Mouse (Mus musculus): Measurements from ENCODE around the gene Hbs1l.
A peak's percentile ranks its signal among the peaks of the same experiment; 100 is the strongest.

Gene Hbs1l

DNA sequence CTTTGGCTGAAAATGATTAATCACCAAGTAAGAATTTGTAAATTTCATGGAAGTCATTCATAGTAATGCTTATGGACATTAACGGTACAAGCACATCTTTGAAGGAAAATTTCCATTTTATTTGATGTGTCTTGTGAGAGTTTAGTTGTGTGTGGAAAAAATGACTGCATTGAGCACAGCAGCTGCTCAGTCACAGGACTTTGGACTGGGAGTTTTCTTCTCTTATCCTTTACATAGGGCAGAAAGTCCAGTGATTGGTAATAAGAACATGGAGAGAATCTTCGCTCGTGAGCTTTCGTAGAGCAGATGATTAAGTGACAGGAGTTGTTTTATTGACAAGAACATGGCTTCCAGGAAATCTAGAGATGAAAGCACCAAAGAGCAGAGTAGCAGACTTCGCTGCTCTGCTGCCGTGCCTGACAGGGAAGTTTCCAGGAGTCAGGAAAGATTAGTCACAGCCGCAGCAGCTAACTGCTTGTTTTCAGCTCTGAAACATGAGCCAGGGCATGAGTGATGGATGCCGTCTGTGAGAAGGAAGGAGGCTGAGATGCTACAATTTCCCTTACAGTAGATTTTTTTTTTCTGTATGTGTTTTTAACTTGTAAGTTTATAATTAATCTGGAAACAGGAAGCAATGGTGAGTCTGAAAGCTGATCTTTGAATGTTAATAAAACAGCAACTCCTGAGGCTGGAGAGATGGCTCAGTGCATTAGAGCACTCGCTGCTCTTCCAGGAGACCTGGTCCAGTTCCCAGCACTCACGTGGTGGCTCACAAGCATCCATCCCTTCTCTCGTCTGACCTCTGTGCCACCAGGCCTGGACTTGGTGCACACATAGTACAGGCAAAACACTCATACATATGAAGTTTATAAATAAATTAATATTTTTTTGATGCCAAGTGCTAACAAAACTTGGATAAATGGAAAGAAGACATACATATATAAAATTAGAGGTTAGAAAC is 9.2 kb downstream of the Hbs1l start:
- no peak for DNase-seq

DNA sequence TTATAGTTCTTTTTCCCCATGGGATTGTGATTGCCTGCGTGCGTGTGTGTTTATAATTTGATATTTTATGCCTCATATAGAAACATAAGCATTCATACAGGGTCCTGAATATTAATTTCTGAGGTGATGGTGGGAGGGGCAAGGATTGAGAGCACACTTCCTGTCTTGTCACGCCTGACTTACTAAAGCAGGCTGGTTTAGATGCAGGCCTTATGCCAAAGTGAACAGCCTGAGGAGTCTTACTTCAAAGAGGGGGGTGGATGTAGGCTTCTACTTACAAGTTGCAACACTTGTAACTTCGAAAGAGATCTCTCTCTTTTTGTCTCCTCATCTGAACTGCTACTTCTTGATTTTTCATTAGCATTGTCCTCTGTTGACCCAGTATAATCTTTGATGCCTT is 18.0 kb downstream of the Hbs1l start:
- no peak for DNase-seq

DNA sequence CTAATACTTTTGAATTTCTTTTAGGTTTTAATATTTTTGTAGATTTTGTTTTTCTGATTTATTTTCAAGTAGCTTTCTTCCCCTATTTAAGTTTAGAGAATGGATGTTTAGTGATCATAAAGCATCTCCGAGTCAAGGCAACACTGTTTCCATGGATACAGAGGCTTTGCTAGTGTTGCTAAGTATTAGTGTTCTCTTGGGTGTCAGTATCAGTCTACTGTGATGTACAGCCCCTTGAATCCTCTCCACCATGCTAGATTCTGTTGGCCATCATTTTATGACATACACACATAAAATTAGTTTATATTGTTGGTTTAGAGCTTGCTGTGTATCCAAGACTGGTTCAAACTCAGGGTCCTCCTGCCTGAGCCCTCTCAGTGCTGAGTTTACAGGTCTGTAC is 20.3 kb downstream of the Hbs1l start:
- no peak for DNase-seq

DNA sequence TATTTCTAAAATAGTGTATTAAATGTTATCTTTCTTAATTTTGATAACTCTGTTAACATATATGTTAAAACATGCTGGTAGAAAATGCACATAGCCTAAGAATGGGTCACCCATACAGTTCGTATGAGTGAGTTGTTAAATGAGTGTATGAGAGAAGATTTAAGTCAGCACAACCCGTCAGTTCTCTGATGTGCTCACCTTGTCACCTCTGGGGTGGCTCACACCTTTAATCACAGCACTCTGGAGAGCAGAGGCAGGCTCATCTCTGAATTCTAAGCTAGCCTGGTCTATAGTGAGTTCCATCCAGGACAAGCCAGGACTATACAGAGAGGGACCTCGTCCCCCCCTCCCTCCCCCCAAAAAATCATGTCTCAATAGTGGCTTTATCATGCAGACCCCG is 22.5 kb downstream of the Hbs1l start:
- DNase-seq: no peak

- DNase-seq: no peak
Observed at GRCm38 (mm10) chr10:21318996-21319395, 23.2 kb downstream of the Hbs1l start.

DNA sequence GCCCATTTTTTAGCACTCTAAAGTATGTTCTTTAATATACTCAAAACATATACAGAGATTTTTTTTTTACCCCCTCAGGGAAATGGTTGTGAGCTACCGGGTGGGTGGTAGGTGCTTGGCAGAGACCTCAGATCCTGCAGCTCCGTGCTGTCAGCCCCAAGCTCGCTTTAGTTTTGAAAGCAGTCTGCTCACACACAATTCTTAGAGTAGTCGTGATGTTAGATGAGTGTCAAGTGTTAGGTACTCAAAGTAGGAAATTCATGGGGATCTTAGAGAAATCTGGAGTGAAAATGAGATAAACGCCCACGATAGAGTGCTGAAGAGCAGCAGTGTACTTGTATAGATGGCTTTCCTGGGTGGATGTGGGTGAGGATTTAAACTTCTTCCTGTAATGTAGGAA is 24.8 kb downstream of the Hbs1l start:
- no peak for DNase-seq

DNA sequence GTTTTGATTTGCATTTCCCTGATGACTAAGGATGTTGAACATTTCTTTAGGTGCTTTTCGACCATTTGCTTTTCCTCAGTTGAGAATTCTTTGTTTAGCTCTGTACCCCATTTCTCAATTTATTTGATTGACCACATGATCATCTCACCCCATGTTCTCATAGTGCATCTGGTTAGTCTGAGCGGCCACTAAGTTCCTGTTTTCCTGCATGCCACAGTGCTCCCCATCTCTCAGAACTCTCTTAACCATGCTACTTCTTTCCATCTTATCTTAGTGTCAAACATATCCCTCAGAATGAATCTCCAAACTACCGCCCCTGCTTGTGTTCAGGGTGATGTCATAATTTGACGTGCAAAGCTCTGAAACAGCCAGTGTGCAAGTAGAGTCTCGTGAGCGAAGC is 30.6 kb downstream of the Hbs1l start:
- DNase-seq: no peak

DNA sequence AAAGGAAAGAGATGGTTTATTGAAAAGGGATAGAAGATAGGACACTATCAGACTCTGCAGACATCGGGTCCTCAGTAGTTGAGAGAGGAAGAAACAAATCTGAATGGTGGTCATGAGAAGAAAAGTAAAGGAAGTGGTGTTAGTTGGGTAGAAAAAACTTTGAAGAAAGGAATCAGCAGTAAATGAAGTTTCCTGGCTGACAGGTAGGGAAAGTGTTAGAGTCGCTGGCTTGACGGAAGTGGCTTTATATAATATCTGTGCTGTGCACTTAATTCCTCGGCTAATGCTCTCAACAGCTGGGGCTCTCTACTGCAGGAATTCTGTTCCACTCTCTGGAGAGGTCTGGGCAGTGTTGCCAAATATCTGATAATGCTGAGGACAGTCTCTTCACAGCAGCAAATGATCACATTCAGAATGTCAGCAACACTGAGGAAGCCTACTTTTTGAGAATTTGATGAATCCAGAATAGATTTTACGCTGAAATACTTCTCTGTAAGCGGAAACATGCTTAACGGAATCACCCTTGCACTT is 31.9 kb downstream of the Hbs1l start:
- peak in 1 of 2 experiments; percentile 7 for DNase-seq

GRCm38 (mm10) chr10:21334349-21335105 is 38.7 kb downstream of the Hbs1l start:
- DNase-seq: no peak

DNA sequence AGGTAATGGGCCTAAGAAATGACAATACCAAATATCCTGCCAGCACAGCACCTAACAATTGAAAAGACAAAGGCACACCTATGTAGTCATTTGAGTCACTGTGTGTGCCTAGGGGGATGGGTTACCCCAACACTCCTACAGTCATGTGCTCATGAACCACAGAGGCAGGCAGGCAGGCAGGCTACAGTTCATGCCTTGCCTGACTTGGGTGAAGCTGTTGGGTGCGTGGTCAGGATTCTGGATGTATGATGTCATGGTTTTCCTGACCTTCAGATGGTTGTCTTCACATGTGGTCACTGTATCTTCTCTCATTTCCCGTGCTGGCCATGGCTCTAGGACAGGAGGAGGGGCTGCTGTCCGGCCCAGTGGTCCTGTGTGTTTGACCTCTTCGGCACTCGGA is 39.8 kb downstream of the Hbs1l start:
- no peak for DNase-seq

DNA sequence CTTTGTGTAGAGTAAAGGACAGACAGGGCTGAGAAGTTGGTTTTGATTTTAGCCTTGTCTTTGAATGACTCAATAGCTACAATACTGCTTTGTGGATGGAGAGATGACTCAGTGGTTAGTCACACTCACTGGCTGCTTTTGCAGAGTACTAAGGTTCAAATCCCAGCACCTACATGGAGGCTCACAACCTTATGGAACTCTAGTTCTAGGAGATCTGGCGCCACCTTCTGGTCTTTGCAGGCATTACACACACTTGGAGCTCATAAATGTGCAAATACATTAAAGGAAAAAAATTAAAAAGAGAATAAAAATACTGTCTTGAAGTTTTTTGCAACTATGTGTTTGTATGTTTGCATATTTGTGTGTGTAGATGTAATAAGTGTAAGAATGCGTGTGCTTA is 41.4 kb downstream of the Hbs1l start:
- DNase-seq: no peak

DNA sequence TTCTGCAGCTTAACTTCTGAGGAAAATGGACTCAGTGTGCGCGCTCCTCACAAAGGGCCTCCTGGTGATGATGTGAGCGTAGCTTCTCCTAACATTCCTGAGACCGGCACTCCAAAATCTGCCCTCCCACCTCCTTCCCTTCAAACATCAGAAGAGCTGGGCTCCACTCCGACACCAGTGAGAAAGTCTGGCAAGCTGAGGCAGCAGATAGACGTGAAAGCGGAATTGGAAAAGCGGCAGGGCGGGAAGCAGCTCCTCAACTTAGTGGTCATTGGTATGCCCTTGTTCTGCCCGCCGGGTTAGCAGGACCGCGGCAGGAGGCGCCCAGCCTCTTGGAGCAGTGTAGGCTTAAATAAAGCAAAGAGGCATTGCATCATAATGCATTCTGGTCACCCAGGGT is 45.9 kb downstream of the Hbs1l start:
- no peak for DNase-seq

- no peak for DNase-seq
Observed at GRCm38 (mm10) chr10:21342331-21343005, 46.7 kb downstream of the Hbs1l start.

- DNase-seq: no peak
Observed at GRCm38 (mm10) chr10:21347332-21347731, 51.6 kb downstream of the Hbs1l start.

DNA sequence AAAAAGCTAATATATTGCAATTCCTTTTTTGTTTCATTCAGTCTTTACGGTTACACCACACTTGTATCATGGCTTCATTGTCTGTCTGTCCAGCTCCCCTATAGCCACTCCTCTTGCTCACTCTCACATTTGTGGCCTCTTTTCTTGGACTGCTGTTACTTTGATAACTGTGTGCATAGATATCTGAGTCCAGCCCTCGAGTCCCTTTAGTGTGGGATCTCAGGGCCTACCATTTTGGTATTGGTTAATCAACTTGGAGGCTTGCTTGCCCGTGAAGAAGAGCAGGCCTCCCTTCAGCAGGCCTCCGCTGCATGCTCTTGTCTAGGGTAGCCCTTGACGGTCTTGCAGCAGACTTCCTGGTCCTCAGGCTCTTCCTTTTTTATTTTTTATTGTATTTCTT is 53.7 kb downstream of the Hbs1l start:
- DNase-seq: no peak

GRCm38 (mm10) chr10:21349946-21350345 is 54.2 kb downstream of the Hbs1l start:
- no peak for DNase-seq

DNA sequence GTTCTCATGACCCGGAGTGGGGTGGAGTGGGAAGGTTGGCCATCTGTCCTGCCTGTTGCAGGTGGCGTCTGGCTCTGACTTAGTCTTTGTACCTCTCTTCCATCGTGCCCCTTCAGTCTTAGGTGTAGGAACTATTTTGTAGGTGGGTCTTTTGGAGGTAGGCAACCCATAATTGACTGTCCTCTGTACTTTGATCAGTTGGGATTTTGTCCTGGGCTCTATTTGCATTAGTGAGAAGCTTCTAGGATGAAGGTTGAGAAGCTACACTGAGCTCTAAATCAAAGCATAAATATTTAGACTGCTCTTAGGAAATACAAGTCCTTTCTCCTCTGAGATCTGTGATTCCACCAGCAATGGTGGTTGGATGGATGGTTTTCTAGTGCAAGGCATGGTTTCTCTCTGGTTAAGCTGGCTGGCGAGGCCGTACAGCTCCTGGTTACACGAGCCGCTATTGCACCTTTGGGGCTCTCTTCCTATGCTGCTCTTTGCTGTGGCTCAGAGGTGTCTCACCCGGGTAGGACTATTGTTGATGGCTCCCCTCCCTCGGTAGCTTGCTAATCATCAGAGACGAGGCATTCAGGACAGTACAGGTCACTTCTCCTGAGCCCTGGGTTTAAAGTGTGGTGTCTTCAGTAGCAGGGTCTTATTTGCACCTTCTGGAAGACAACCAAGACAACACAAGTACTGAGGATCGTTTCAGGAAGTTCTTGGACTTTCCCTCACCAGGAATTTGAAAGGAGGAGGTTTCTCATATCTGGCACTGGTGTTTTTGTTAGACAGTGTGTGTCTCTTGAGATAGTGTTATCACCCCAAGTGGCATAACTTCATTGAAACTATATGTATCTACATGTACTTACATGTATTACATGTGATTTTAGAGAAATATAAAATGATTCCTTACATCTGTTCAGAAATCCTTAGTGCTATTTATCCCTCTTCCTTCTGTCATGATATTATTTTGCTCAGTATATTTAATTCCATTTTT is 55.0 kb downstream of the Hbs1l start:
- DNase-seq: no peak

DNA sequence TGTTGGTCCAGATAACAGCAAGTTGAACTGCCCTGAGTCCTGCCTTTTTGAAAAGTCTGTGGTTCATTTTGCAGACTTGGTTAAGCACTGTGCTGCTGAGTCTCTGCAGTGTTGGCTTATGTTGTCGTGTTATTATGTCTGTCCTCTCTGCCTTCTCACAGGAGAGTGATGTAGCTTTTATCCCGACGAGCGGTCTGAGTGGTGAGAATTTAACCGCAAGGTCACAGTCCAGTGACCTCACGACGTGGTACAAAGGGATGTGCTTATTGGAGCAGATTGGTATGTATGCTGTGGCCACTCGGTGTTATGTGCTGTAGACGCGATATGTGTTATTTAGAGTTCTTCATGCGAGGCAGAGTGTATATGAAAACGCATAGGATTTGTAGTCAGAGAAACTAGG is 56.0 kb downstream of the Hbs1l start:
- no peak for DNase-seq

DNA sequence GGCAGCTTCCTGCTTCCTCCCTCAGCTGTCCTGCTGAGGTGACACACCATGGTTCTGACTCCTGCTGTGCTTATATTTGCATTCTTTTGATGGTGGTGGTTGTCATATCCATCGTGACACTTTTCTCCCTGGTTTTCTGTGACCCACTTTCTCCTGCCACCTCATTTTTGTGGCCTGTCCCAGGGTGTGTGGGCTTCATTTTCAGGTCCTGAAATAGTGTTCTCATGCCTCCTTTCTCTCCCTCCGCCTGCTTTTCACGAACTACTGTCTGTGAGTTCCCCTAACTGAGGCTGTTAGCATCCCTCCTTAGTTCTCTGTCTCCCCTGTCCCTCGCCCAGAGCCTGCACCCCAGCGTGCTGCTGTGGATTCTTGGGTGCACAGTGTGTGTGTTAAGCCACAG is 58.1 kb downstream of the Hbs1l start:
- no peak for DNase-seq

- no peak for DNase-seq
Observed at GRCm38 (mm10) chr10:21354506-21354905, 58.7 kb downstream of the Hbs1l start.

DNA sequence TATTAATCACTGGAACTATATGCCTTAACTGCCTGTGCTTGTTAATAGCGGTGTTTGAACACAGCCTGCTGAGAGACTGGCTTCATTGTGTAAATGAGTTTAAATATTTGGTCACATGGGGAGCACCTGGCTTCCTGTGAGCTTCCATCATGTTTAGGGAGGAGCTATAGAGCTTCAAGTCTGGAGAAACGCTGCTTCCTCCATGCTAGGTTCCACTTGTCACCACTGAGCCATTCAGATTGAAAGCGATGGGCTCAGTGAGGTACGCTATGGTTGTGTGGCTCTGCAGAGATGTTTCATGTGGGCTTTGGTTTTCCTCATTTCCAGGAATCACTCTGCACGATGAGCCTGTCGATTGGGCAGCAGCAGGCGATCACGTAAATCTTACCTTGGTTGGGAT is 62.2 kb downstream of the Hbs1l start:
- DNase-seq: no peak

- DNase-seq: no peak
Observed at GRCm38 (mm10) chr10:21359086-21359485, 63.3 kb downstream of the Hbs1l start.
